Mouse (Mus musculus) skeletal muscle tissue, adult 2 months (tissue): ENCODE data around the gene Plb1.

Source experiments
- DNase-seq: peaks from one replicate; pipeline ENCODE4 v3.0.0-alpha.2; 2012; ENCODE audit warnings: low read depth, low spot score

Gene Plb1

GRCm38 (mm10) chr5:32232474-32232873 lies at the start of gene Plb1:
Gene Plb1, plus strand, starts transcription at chr5:32232708.
- DNase-seq = no peak

GRCm38 (mm10) chr5:32182885-32183629 lies 49.5 kb upstream of the Plb1 start:
- DNase-seq = no peak

GRCm38 (mm10) chr5:32187717-32188116 lies 44.8 kb upstream of the Plb1 start:
- no peak for DNase-seq

- no peak for DNase-seq
Observed at GRCm38 (mm10) chr5:32191259-32191658, 41.2 kb upstream of the Plb1 start.

- peak; percentile 65 for DNase-seq
Observed at GRCm38 (mm10) chr5:32192016-32192845, 40.3 kb upstream of the Plb1 start.

- no peak for DNase-seq
Observed at GRCm38 (mm10) chr5:32194236-32194635, 38.3 kb upstream of the Plb1 start.

- no peak for DNase-seq
Observed at GRCm38 (mm10) chr5:32195857-32196609, 36.5 kb upstream of the Plb1 start.

- DNase-seq = peak; percentile 90
Observed at GRCm38 (mm10) chr5:32197698-32198097, 34.8 kb upstream of the Plb1 start.

GRCm38 (mm10) chr5:32199136-32199535 lies 33.4 kb upstream of the Plb1 start:
- no peak for DNase-seq

- DNase-seq = no peak
Observed at GRCm38 (mm10) chr5:32199594-32199993, 32.9 kb upstream of the Plb1 start.

GRCm38 (mm10) chr5:32204653-32205052 lies 27.9 kb upstream of the Plb1 start:
- no peak for DNase-seq

GRCm38 (mm10) chr5:32206726-32207125 lies 25.8 kb upstream of the Plb1 start:
- DNase-seq = no peak

- no peak for DNase-seq
Observed at GRCm38 (mm10) chr5:32208460-32208859, 24.0 kb upstream of the Plb1 start.

GRCm38 (mm10) chr5:32211011-32211410 lies 21.5 kb upstream of the Plb1 start:
- no peak for DNase-seq

GRCm38 (mm10) chr5:32213746-32214145 lies 18.8 kb upstream of the Plb1 start:
- DNase-seq = no peak

- DNase-seq = no peak
Observed at GRCm38 (mm10) chr5:32215510-32215909, 17.0 kb upstream of the Plb1 start.

- DNase-seq = no peak
Observed at GRCm38 (mm10) chr5:32216465-32216864, 16.0 kb upstream of the Plb1 start.

- no peak for DNase-seq
Observed at GRCm38 (mm10) chr5:32217477-32217876, 15.0 kb upstream of the Plb1 start.

GRCm38 (mm10) chr5:32230372-32230771 lies 2.1 kb upstream of the Plb1 start:
- no peak for DNase-seq

- no peak for DNase-seq
Observed at GRCm38 (mm10) chr5:32239337-32239736, 6.8 kb downstream of the Plb1 start.

GRCm38 (mm10) chr5:32240741-32241140 lies 8.2 kb downstream of the Plb1 start:
- no peak for DNase-seq

- DNase-seq = no peak
Observed at GRCm38 (mm10) chr5:32243286-32243885, 10.9 kb downstream of the Plb1 start.
